Mouse (Mus musculus) B cell, adult 2 months (primary cell): ENCODE measurements around the gene Mrpl21.
A peak's percentile ranks its signal among the peaks of the same experiment; 100 is the strongest.

Source experiments
- DNase-seq, 2 experiments: peaks; one replicate each; pipeline ENCODE4 v3.0.0; 2022

Gene Mrpl21

DNA sequence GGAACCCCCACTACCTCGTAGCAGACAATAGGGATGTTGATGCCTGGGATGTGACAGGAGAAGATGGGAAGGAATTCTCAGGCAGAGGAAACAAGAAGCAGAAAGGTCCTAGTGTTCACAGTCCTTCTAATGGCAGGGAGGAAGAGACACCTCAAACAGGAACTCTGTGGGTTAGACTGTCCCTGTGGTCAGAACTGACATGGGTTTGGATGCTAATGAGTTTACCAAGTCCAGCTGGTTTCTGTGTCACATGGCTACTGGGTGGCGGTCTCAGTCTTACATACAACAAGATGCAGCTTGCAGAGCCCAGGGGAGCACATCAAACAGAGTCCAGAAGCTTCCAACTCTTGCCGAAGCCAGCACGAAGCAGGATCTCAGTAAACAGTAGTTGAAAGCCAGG, 21.3 kb downstream of the Mrpl21 start:
- DNase-seq = no peak

DNA sequence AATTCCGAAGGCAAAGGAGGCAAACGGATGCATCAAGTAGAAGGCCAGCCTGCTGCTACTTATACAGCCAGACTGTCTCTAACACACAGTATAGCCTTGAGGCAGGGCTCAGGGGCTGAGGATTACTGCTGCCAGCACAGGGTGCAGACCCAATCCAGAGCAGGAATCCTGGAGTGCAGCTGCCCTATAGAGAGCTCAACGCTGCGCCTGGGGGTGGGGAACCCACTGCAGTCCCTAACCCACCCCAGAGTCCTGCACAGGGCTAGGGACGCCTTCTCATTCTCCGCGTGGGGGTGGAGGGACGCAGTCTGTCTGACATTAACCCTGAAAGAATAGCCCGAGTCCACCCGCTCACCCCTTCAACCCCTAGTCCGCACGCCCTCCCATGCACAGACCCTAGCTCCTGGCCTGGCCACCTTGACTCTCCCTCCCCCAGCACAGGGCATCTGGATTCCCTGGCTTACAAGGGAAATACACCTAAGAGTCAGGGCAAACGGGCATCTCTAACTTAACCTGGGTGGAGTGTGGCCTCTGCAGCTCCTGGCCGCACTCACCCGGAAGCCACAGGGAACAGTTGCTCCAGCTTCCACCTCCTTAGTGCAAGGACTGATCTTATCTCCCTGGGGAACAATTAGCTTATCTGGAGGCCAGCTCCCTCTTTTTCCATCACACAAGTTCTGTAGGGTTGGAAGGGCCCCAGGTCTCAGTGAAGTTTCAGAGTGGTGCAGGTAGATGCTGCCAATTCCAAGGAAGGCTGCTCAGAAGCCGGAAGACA, 24.7 kb downstream of the Mrpl21 start:
- DNase-seq = no peak

DNA sequence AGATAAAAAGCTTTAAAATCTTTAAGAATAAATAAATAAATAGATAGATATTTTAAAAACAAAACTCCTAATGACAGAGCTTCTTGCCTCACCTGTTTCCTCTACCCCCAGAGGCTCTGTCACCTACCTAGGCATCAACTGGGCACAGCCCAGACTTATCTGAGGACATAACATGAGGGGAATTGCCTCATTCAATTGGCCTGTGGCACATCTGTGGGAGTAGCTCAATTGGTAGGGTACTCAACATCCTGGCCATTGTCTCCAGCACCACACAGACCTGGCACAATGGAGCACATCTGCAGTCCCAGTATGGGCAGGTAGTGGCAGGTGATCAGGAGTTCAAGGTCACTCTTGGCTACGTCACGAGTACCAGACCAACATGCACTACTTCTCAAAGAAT, 36.6 kb downstream of the Mrpl21 start:
- DNase-seq = no peak

DNA sequence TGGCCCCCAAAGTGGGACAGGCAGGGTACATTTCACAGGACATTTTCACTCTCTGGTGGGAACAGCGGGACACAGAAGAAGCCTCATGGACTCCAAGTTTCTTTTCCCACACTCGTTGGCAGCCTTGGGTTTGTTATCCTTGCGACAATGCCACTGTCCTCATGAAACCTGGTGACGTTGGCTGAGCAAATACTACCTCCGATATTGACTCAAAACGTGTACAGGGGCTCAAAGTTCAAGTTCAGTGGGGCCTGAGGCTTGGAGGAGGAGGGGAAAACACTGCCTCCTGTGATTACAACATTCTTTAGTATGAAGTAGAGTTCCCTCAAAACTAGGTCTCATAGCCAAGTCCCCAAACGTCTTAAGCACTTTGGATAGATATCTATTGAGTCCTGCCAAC, 37.4 kb downstream of the Mrpl21 start:
- DNase-seq = no peak

DNA sequence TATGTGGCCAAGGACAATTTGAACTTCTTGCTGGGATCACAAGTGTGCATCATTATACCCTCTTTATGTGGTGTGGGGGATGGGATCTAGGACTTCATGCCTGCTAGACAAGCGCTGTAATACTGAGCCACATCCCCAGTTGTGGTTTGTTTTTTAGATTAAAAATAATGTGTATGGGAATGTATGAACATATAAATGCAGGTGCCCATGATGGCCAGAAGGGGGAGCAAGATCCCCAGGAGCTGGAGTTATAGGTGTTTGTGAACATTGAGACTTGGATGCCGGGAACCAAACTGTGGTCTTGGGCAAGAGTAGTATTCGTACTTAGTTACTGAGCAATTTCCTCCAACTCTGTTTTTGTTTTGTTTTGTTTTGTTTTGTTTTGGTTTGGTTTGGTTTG, 38.1 kb downstream of the Mrpl21 start:
- DNase-seq = peak; percentile 48 to 61

DNA sequence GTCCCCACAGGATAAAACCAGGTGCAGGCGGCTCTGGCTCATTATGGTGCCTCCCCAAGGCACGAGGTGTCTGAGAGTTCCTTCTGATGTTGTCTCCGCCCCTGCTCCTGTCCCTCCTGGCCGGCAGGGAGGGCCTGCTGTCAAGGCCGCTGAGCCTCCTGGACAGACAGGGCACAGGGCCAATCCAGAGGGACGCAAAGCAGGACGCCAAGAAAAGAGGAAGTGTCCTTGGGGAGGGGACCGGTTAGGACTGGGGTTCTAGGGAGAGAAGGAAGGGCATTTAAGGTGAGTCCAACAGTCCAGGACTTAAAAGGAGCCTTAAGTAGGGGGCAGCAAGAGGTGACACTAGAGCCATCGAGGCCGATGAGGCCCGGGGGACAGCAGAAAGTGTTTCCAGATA, 38.9 kb downstream of the Mrpl21 start:
- DNase-seq = peak; percentile 40 to 47

DNA sequence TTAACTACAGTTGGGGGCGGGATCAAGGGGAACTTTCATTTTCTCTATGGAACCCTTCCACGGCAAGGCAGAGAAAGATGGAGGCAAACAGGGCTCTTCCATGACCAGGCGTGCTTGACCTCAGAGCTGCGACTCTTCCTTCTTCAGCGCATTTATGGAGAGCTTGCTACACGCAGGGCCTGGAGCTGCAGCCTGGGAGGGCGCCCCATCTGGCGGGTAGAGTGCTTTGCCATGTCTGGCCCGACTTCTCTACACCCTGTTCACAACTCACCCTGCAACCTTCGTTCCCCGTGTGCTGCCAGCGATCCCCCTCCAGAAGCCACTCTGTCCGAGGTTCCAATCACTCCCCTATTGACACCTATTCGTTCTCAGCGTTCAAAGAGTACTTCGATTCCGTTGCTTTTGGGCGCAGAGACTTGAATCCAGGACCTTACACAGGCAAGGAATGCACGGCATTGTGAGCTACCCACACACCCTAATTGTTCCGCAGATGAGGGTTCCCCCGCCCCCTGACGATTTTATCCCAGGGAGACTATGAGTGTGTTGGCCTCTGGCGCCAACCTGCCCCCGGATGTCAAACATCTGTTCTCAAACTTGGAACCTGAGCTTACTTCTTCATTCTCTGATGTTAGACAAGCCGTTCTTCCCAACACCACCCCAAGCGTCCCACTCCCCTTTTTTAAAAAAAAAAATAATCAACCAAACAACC, 39.7 kb downstream of the Mrpl21 start, which contains the start of gene Cpt1a:
Gene Cpt1a, plus strand, starts transcription at position 74 of the 709 bp plus-strand sequence.
- peak; percentile 75 to 77 for DNase-seq

DNA sequence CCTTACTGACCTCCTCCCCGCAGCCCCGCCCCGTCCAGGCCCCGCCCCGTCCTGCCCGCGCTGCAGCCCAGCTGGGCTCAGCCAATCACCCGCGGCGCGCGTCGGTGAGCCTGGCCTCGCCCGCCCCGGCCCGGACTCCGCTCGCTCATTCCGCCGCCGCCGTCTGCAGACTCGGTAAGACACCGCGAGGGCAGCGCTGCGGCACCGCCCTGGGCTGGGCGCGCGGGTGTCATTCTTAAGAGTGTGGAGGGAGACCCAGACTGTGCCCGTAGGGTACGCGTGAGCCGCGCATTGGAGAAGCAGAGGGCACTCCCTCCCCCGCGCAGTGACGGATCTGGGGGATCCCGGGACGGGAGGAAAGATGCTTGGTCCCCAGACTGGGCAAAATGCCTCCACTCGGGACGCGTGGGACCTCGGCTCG, 40.5 kb downstream of the Mrpl21 start:
- peak; percentile 79 to 83 for DNase-seq

DNA sequence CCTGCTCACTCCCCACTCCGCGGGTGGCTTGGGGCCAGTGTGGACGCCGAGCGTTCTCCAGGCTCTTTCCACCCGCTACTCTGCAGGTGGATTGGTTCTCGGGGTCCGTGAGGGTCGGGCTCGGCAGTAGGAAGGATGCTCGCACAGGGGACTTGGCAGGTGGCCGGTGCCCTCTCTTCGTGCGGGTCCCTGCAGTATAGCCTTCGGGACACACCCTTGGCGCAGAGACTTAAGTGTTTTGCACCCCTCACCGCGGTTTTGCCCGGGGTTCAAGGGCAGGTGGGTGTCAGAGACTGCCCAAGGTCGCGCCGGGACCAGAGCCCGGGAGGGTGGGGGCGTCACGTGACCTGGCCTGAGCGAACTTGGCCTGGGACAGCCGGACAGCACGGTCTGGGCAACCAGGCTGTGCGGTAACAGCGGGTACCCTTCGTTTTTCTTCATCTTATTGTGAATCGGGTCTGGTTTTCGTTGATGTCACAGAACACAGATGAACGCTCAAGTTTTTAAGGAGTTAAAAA, 41.1 kb downstream of the Mrpl21 start:
- peak; percentile 45 to 50 for DNase-seq

DNA sequence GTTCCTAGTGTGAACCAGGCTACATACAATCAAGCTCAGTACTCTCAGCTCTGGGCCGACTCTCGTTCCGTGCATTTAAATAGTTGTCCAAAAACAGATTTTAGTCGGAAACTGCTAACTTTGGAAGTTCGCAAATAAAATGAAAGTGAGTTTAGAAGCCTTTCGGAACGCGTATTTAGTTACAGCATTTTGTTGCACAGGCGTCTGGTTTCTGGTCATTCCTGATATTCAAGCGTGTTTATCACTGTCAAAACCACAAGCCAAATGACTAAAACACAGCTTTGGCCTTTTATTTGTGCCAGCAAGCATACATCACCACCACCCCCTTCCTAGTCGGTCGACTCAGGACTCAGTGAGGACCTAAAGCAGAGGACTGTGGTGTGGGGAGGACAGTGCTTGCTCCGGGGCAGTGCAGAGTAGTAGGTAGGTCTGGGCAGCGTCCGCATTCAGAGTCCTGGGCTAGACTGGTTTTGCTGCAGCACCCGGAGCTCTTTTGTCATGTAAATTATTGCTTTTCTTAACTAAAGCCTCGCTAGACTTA, 41.6 kb downstream of the Mrpl21 start:
- peak; percentile 38 to 47 for DNase-seq

DNA sequence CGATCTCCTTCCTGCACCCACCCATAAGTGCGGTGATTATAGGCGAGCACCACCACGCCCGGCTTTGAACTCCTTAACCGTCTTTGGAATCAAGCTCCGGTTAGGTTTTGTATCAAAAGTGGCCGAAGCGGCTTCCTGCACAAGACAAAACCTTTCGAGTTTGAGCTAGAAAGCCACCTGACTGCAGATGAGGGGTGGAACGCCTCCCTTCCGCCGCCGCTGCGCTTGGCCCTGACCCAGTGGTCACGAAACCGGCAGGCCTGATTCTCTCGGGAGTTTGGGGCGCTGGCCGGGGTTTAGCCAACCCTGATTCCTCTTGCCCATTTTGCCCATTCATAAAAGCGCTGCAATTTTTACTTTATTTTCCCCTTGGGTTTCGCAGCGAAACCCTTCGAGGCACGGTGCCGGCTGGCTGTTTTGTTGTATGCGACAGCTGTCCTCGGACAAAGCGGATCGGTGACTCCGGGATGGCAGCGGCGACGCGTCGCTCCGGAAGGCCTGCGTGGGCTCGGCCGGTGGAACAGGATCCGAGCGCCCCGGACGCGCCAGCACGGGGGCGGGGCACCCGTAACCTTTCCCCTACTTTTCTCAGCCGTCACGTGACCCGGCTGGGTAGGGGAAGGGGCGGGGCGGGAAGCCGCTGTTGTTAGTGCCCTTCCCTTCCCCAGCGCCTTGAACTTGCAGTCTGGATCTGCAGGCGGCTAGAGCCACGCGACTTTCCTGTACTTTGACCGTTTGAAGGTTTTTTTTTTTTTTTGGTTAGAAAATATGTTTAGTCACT, 42.4 kb downstream of the Mrpl21 start:
- peak; percentile 95 to 96 for DNase-seq

DNA sequence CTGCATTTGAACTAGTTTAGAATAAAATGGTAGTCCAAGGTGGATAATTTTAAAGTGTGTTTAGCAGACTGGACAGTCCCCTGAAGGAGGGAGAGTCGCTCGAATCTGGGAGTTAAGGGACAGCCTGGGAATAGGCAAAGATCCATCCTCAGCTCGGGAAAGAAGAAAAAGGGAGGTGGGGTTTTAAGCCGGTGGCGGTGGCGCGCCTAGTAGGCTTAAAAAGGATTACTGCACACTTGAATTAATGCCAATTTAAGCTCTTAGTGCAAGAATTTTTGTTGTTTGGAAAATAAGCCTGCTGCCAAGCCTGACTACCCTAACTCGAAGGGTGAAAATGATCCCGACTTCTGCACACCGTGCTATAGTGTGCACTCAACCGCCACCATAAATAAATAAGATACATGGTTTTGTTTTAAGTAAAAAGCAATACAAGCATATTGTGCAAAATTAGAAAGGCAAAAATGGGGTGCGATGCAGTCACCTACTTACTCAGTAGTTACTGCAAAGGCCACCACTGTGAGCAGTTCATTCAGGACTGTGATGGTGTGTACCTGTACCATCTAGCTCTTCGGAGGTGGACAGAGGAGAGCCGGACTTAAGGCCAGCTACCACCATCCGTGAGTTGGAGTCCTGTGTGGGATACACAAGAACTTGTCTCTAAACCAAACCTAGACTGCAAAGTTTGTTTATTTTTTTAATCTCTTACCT, 43.2 kb downstream of the Mrpl21 start:
- no peak for DNase-seq

DNA sequence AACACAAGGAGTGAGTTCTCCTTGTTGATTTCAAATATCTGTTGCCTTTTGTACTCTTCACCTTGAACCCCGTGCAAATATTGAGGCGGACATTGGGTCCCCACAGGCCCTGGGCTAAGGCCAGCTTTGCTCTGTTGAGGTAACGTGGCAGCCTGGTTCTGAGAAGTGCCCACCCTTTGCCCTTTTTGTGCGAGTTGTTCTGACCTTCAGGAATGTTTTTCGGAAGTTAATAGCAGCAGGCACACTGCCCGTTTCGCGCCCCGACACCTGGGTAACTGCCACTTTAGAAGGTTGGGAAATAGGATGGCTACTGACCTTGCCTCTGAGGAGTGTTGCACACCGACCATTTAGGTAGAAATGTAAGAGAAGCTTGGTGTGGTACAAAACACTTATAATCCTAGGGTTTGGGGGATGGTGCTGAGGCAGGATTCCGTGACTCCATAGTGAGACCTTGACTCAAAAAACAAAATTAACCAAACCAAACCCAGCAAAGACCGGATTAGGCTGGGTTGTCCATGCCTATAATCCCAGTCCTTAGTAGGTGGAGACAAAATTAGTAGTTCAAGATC, 43.9 kb downstream of the Mrpl21 start:
- DNase-seq = no peak

DNA sequence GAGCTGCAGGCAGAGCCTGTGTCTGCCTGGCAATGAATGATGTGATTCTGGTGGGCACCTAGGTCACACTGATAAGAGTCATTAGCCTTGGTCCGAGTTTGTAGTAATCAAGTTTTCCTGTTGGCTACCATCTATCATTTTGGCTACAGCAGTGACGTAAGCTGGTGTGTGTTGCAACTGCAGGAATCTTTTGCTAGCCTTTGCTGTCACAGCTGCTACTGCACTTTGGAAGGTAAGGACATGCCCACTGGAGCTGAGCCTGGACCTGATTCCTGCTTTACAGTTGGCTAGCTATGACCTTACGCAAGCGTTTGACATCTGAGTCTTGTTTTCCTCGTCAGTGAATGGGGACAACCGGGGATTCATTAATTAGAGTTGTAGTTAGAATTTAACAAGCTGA, 50.5 kb downstream of the Mrpl21 start:
- DNase-seq = no peak

DNA sequence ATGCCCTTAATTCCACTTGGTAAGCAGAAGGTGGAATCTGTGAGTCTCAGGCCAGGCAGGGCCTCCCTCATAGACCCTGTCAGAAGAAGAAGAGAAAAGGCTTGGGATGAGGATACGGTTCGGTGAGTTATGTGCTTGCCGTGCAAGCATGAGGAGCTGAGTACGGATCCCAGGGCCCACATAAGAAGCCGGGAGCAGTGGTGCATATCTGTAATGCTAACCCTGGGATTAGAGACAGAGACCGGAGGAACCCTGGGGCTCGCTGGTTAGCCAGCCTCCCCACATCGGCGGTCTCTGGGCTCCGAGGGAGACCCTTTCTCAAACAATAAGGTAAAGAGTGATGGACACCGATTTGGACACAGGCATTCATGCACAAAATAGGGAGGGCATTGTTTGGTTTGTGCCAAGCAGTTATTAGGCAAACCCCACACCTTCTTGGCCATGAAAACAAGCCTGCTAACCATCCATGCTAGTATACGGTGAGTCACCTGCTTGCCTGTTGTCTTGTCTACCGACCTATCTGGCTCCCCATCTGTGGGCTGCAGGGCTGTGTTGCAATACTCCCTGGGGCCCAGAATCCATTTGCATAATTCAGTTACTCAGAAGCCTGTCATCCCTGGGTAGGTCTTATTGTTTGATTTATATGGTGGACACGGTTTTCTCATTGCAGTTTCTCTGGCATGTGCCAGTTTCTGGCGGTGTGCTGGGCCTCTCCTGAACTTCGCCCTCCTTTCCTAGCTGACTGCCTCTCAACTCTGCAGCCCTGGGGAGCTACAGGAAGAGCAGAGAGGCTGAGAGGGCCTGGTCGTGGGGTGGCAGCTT, 51.2 kb downstream of the Mrpl21 start:
- peak; percentile 76 to 79 for DNase-seq

DNA sequence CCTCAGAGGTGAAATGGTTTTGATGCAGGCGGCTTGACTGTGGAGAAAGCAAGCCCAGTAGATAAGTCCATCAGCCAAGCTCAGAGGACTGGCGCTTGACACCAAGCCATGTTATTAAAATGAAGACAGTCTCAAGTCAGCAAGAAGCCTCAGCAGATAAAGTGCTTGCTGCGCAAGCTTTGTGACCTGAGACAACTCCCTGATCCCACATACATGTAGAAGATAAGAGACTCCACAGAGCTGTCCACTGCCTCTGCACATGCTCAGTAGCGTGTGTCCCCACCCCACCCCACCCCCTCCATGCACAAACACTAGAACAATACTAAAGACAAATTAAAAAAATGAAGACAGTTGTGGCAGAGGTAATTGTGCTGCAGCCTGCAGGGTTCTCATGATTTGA, 51.8 kb downstream of the Mrpl21 start:
- no peak for DNase-seq

DNA sequence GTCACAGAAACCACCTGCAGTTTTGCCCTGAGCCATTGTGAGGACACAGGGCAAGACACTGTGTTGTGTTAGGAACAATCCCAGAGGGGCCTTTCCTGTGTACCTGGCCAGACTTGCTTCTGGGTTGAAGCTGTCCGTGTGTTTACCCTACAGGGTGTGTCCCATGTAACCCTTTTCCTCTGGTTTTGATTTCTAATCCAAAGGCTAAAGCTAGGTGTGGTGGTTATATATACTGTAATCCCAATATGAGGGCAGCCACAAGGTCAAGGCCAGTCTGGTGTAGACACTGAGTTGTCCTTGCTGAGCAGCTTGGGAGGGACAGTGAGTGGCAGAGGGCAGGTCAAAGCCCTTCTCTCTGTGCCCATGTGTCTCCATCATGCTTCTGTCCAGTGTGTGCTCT, 53.2 kb downstream of the Mrpl21 start:
- DNase-seq = no peak

DNA sequence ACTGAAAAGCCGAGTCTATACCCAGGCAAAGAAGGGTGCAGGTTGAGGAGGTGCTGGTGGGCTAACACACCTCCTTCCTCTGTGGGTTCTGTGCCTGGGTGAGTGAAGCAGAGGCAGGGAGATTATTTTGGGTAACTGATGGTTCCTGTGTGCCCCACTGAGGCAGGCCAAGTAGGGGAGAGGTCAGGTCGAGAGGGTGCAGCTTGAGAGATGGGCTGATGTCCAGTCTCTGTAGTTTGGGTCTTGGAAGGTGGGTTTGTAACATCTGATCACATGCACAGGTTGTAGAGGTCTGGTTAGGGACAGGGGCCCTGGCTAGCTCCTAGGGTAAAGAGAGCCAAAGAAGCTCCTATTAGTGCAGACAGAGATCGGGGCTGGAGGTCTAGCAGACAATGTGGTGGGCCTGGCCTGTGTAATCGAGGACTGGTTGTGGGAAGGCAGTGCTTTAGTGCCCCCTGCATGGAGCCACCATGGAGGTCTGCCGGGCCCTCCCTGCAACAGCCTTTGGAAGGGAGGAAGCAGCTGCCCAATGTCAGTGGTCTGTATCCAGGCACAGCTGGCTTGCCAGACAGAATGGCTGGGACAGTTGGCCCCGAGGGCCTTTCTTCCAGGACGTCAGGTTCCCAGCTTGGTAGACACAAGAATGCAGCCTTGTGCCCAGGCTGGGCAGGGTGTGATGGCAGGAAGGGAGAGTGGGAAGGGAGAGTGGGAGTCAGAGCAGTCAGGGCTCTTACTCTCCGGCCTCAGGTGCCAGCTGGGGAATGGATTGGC, 54.0 kb downstream of the Mrpl21 start:
- no peak for DNase-seq

DNA sequence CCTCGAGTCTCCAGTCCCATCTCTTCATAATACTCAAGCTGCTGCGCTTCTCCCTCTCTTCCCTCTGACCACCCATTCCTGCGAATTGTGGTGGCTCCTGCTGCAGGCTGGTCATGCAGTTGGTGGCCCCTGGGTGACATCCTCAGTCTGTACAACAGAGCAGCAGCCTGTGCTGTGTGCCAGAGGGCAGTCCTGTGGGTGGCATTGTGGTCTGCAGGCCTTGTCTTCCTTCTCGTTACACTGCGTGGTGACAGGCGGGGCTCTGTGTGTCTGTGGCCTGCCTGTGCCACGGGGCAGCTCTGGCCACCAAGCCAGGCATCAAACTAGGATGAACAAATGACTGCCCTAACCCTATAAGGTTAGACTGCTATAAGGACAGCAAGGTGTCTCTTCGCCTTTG, 56.5 kb downstream of the Mrpl21 start:
- DNase-seq = no peak

DNA sequence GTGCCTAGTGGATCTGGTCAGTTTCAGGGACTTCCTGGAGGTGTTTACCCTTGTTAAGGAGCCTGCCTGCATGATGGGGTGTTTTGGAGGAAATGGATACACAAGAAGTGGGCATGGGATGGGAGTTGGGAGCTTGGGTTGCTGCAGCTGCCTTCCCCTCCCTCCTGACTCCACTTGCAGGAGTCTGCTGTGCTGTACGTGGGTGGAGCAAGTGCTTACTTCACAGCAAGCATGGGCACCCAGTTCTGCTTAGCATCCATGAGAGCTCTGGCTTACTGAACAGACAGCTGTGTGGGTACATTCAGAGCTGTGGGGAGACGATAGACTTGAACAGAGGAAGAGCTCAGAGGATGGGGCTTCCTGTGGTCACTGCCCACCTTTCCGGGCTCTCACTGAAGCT, 58.3 kb downstream of the Mrpl21 start:
- DNase-seq = no peak
